Mouse (Mus musculus): ENCODE data around the gene Rpl19.
A peak's percentile ranks its signal among the peaks of the same experiment; 100 is the strongest.

The Rpl19 gene

GRCm38 (mm10) chr11:98026570-98027296 lies at the start of gene Rpl19:
Gene Rpl19 (plus strand): TSS chr11:98026710.
- peak; percentile 94 to 95 for DNase-seq

GRCm38 (mm10) chr11:97977797-97978196 lies 48.7 kb upstream of the Rpl19 start:
- DNase-seq, result no peak

GRCm38 (mm10) chr11:97978392-97978791 lies 48.1 kb upstream of the Rpl19 start:
- no peak for DNase-seq

GRCm38 (mm10) chr11:97979824-97980495 lies 46.5 kb upstream of the Rpl19 start:
- DNase-seq, result no peak

GRCm38 (mm10) chr11:97980531-97980966 lies 46.0 kb upstream of the Rpl19 start:
- DNase-seq, result peak; percentile 21 to 48

- no peak for DNase-seq
Observed at GRCm38 (mm10) chr11:97982721-97983120, 43.8 kb upstream of the Rpl19 start.

- no peak for DNase-seq
Observed at GRCm38 (mm10) chr11:97983506-97983905, 43.0 kb upstream of the Rpl19 start.

- DNase-seq, result no peak
Observed at GRCm38 (mm10) chr11:97983983-97984382, 42.5 kb upstream of the Rpl19 start.

- DNase-seq, result peak; percentile 40 to 58
Observed at GRCm38 (mm10) chr11:97985727-97986677, 40.5 kb upstream of the Rpl19 start, which contains the start of gene Plxdc1. Gene Plxdc1 (minus strand): TSS chr11:97986444.

GRCm38 (mm10) chr11:97986738-97987465 lies 39.6 kb upstream of the Rpl19 start:
- DNase-seq, result no peak

- DNase-seq, result peak; percentile 95
Observed at GRCm38 (mm10) chr11:97987551-97988526, 38.7 kb upstream of the Rpl19 start.

- peak; percentile 88 to 89 for DNase-seq
Observed at GRCm38 (mm10) chr11:97988530-97989096, 37.9 kb upstream of the Rpl19 start.

GRCm38 (mm10) chr11:97994539-97995100 lies 31.9 kb upstream of the Rpl19 start:
- peak; percentile 79 to 88 for DNase-seq

GRCm38 (mm10) chr11:97995564-97996288 lies 30.8 kb upstream of the Rpl19 start, which contains the start of gene Arl5c:
Gene Arl5c (minus strand): TSS chr11:97996181.
- DNase-seq, result peak; percentile 75 to 79

GRCm38 (mm10) chr11:97996691-97997090 lies 29.8 kb upstream of the Rpl19 start:
- DNase-seq, result no peak

- DNase-seq, result no peak
Observed at GRCm38 (mm10) chr11:97997387-97997960, 29.0 kb upstream of the Rpl19 start.

GRCm38 (mm10) chr11:97998074-97998793 lies 28.3 kb upstream of the Rpl19 start:
- DNase-seq, result no peak

GRCm38 (mm10) chr11:97998898-97999608 lies 27.5 kb upstream of the Rpl19 start:
- peak in 1 of 2 experiments; percentile 33 for DNase-seq

All from lung, postnatal 4 days (tissue).